Mouse (Mus musculus): ENCODE data around the gene Olfr94. TPM values are rescaled to one million over a fixed set of nuclear protein-coding genes. Genes with fewer than 3 reads are reported as not detected.

Olfr94 gene
- total RNA-seq, 2 experiments from 2014 or later, result not detected

GRCm38 (mm10) chr17:37161394-37161793 lies 39.4 kb downstream of the Olfr94 start, which contains the start of gene Olfr93:
Olfr93 (minus strand) TSS chr17:37161494.
- DNase-seq (ENCODE audit: low spot score in 2 of 2), result no peak
- intact Hi-C loops (cut with DNase I), result no loop called here

Other genes with a start within 250 kb of the Olfr94 start
- 100 to 1,000 TPM; 108 to 109 TPM for gene Ppp1r11, start 249.3 kb downstream of the Olfr94 start, total RNA-seq (2021)
- 10 to 100 TPM; 28.4 to 31.8 TPM for gene Znrd1, start 242.4 kb downstream of the Olfr94 start, total RNA-seq (2021)
- 1 to 10 TPM; 4.3 to 4.6 TPM for gene Znrd1as, start 242.4 kb downstream of the Olfr94 start, total RNA-seq (2021)
- not detected for gene 2410137M14Rik, start 219.8 kb downstream of the Olfr94 start, total RNA-seq (2021)
- 1 to 10 TPM; 1.9 to 2.7 TPM for gene H2-M5, start 211.5 kb downstream of the Olfr94 start, total RNA-seq (2021)
- gene Zfp57, start 199.8 kb downstream of the Olfr94 start, total RNA-seq (2021), result 10 to 100 TPM; 25.9 to 27.9 TPM
- gene Mog, start 177.6 kb downstream of the Olfr94 start, total RNA-seq (2021), result 10 to 100 TPM; 23.9 to 46.1 TPM
- 100 to 1,000 TPM; 629 to 637 TPM for gene Gabbr1, start 155.0 kb downstream of the Olfr94 start, total RNA-seq (2021)
- gene Olfr90, start 112.5 kb downstream of the Olfr94 start, total RNA-seq (2021), result under 1 TPM in 1 of 2 experiments, not detected in 1; 0.13 TPM
- not detected for gene Olfr91, start 102.7 kb downstream of the Olfr94 start, total RNA-seq (2021)
- not detected for gene Olfr92, start 80.9 kb downstream of the Olfr94 start, total RNA-seq (2021)
- gene Olfr93, start 39.5 kb downstream of the Olfr94 start, total RNA-seq (2021), result not detected
- not detected for gene Ubd, start 7.1 kb downstream of the Olfr94 start, total RNA-seq (2021)
- not detected for gene Olfr95, start 12.1 kb upstream of the Olfr94 start, total RNA-seq (2021)
- not detected for gene Olfr96, start 19.2 kb upstream of the Olfr94 start, total RNA-seq (2021)
- gene Olfr97, start 36.3 kb upstream of the Olfr94 start, total RNA-seq (2021), result not detected
- not detected for gene Olfr98, start 62.8 kb upstream of the Olfr94 start, total RNA-seq (2021)
- 1 to 10 TPM; 2.7 to 4.1 TPM for gene H2-M3, start 69.2 kb upstream of the Olfr94 start, total RNA-seq (2021)
- not detected for gene Olfr99, start 82.5 kb upstream of the Olfr94 start, total RNA-seq (2021)
- not detected for gene Olfr101, start 103.3 kb upstream of the Olfr94 start, total RNA-seq (2021)
- not detected for gene Olfr102, start 116.1 kb upstream of the Olfr94 start, total RNA-seq (2021)
- not detected for gene Olfr103, start 138.7 kb upstream of the Olfr94 start, total RNA-seq (2021)
- not detected for gene Olfr104-ps, start 158.6 kb upstream of the Olfr94 start, total RNA-seq (2021)
- gene Olfr105-ps, start 178.0 kb upstream of the Olfr94 start, total RNA-seq (2021), result not detected
- gene Olfr106-ps, start 189.4 kb upstream of the Olfr94 start, total RNA-seq (2021), result not detected
- gene Olfr107, start 198.2 kb upstream of the Olfr94 start, total RNA-seq (2021), result not detected
- not detected for gene Olfr108, start 244.5 kb upstream of the Olfr94 start, total RNA-seq (2021)